Mouse (Mus musculus): ENCODE measurements around the gene Fgf14.
"Not testable (repeated sequence)": the region's sequence is repeated elsewhere in the genome, so short reads cannot be mapped to it uniquely, and the experiment has no call there.

Gene Fgf14

GRCm38 (mm10) chr14:124474066-124474667 is 202.8 kb downstream of the Fgf14 start:
- no peak for DNase-seq

GRCm38 (mm10) chr14:124470909-124471308 is 206.0 kb downstream of the Fgf14 start:
- DNase-seq, result no peak

GRCm38 (mm10) chr14:124455120-124455519 is 221.8 kb downstream of the Fgf14 start:
- DNase-seq, result no peak

- no peak for DNase-seq
Observed at GRCm38 (mm10) chr14:124446096-124446840, 230.7 kb downstream of the Fgf14 start.

GRCm38 (mm10) chr14:124444831-124445230 is 232.1 kb downstream of the Fgf14 start:
- no peak for DNase-seq

- not testable (repeated sequence) for DNase-seq
Observed at GRCm38 (mm10) chr14:124439298-124439697, 237.6 kb downstream of the Fgf14 start.

GRCm38 (mm10) chr14:124411890-124412289 is 265.0 kb downstream of the Fgf14 start:
- no peak for DNase-seq

GRCm38 (mm10) chr14:124410945-124411344 is 266.0 kb downstream of the Fgf14 start:
- DNase-seq, result no peak

- no peak for DNase-seq
Observed at GRCm38 (mm10) chr14:124328391-124328790, 348.5 kb downstream of the Fgf14 start.

GRCm38 (mm10) chr14:124319017-124319718 is 357.8 kb downstream of the Fgf14 start:
- DNase-seq, result no peak

GRCm38 (mm10) chr14:124315513-124315912 is 361.4 kb downstream of the Fgf14 start:
- no peak for DNase-seq

- no peak for DNase-seq
Observed at GRCm38 (mm10) chr14:124287027-124287426, 389.9 kb downstream of the Fgf14 start.

- no peak for DNase-seq
Observed at GRCm38 (mm10) chr14:124278384-124278944, 398.5 kb downstream of the Fgf14 start.

- DNase-seq, result no peak
Observed at GRCm38 (mm10) chr14:124266977-124267376, 409.9 kb downstream of the Fgf14 start.

- no peak for DNase-seq
Observed at GRCm38 (mm10) chr14:124264541-124265059, 412.3 kb downstream of the Fgf14 start.

GRCm38 (mm10) chr14:124263199-124263598 is 413.7 kb downstream of the Fgf14 start:
- no peak for DNase-seq

GRCm38 (mm10) chr14:124247517-124247916 is 429.4 kb downstream of the Fgf14 start:
- no peak for DNase-seq

GRCm38 (mm10) chr14:124223445-124223844 is 453.5 kb downstream of the Fgf14 start:
- DNase-seq, result no peak

- no peak for DNase-seq
Observed at GRCm38 (mm10) chr14:124222447-124222846, 454.5 kb downstream of the Fgf14 start.

- DNase-seq, result no peak
Observed at GRCm38 (mm10) chr14:124220979-124221378, 455.9 kb downstream of the Fgf14 start.

- DNase-seq, result no peak
Observed at GRCm38 (mm10) chr14:124195806-124196205, 481.1 kb downstream of the Fgf14 start.

GRCm38 (mm10) chr14:124195331-124195730 is 481.6 kb downstream of the Fgf14 start:
- no peak for DNase-seq

GRCm38 (mm10) chr14:124192815-124193142 is 484.1 kb downstream of the Fgf14 start:
- DNase-seq, result no peak
